Mouse (Mus musculus): ENCODE data around the gene Kcnn3. TPM values are rescaled to one million over a fixed set of nuclear protein-coding genes. Genes with fewer than 3 reads are reported as not detected.

Kcnn3 gene
- total RNA-seq, 1 experiment from 2014 or later = 5.3 TPM

- no peak for DNase-seq
Measured at GRCm38 (mm10) chr3:89616861-89617260, 96.9 kb downstream of the Kcnn3 start.

- DNase-seq = no peak
Measured at GRCm38 (mm10) chr3:89617360-89617759, 97.4 kb downstream of the Kcnn3 start.

- no peak for DNase-seq
Measured at GRCm38 (mm10) chr3:89622825-89623224, 102.9 kb downstream of the Kcnn3 start.

GRCm38 (mm10) chr3:89623531-89623930, 103.6 kb downstream of the Kcnn3 start:
- no peak for DNase-seq

- no peak for DNase-seq
Measured at GRCm38 (mm10) chr3:89624001-89624400, 104.0 kb downstream of the Kcnn3 start.

GRCm38 (mm10) chr3:89624814-89625445, 105.0 kb downstream of the Kcnn3 start:
- peak; percentile 62 for DNase-seq

- DNase-seq = no peak
Measured at GRCm38 (mm10) chr3:89626556-89626955, 106.6 kb downstream of the Kcnn3 start.

GRCm38 (mm10) chr3:89629811-89630210, 109.8 kb downstream of the Kcnn3 start:
- DNase-seq = no peak

GRCm38 (mm10) chr3:89631750-89632149, 111.8 kb downstream of the Kcnn3 start:
- no peak for DNase-seq

GRCm38 (mm10) chr3:89633531-89633930, 113.6 kb downstream of the Kcnn3 start:
- DNase-seq = no peak

GRCm38 (mm10) chr3:89633941-89634340, 114.0 kb downstream of the Kcnn3 start:
- no peak for DNase-seq

- DNase-seq = no peak
Measured at GRCm38 (mm10) chr3:89640804-89641203, 120.8 kb downstream of the Kcnn3 start.

- no peak for DNase-seq
Measured at GRCm38 (mm10) chr3:89643391-89643790, 123.4 kb downstream of the Kcnn3 start.

GRCm38 (mm10) chr3:89646813-89647255, 126.9 kb downstream of the Kcnn3 start:
- peak; percentile 94 for DNase-seq

- DNase-seq = peak; percentile 49
Measured at GRCm38 (mm10) chr3:89647268-89647874, 127.4 kb downstream of the Kcnn3 start.

- DNase-seq = no peak
Measured at GRCm38 (mm10) chr3:89649890-89650289, 129.9 kb downstream of the Kcnn3 start.

GRCm38 (mm10) chr3:89653231-89653954, 133.4 kb downstream of the Kcnn3 start:
- DNase-seq = no peak

- DNase-seq = no peak
Measured at GRCm38 (mm10) chr3:89657092-89657491, 137.1 kb downstream of the Kcnn3 start.

- no peak for DNase-seq
Measured at GRCm38 (mm10) chr3:89658457-89658856, 138.5 kb downstream of the Kcnn3 start.

GRCm38 (mm10) chr3:89659938-89660620, 140.1 kb downstream of the Kcnn3 start:
- no peak for DNase-seq

GRCm38 (mm10) chr3:89664808-89665207, 144.8 kb downstream of the Kcnn3 start:
- DNase-seq = no peak

GRCm38 (mm10) chr3:89667131-89667530, 147.2 kb downstream of the Kcnn3 start:
- DNase-seq = no peak

GRCm38 (mm10) chr3:89671334-89671733, 151.4 kb downstream of the Kcnn3 start:
- no peak for DNase-seq
